Mouse (Mus musculus) heart, adult 8-10 months (tissue): ENCODE data around the gene Macrod2. TPM values are rescaled to one million over a fixed set of nuclear protein-coding genes. Genes with fewer than 3 reads are reported as not detected.

Experiments used
- DNase-seq: peaks from one replicate; pipeline ENCODE4 v3.0.0; 2022; ENCODE audit warnings: low spot score
- total RNA-seq, 4 experiments: library from RNA; stranded (reverse); gene quantifications; 2 replicates each; pipeline ENCODE4 v1.2.4; 2022

Macrod2 gene
- total RNA-seq, 4 experiments from 2014 or later = 7.0 to 9.1 (median 8.7) TPM

DNA sequence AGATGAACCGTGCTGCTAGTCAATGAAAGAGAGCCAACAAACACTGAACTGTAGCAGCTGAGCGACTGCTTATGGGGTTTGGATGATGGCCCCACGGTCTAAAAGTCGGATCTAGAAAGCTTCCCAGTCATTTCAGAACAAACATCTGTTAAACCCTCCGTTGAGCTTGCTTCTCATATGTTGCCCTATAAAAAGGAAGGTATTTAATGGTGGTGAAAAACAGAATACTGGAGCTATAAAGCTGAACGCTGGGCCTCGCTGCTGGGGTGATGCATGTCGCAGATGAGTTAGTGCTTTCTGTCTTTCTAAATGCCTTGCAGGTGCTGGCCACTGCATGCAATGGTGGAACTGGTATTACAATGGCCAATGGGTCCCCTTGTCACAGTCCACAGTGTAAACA is 1278.3 kb downstream of the Macrod2 start:
- no peak for DNase-seq

DNA sequence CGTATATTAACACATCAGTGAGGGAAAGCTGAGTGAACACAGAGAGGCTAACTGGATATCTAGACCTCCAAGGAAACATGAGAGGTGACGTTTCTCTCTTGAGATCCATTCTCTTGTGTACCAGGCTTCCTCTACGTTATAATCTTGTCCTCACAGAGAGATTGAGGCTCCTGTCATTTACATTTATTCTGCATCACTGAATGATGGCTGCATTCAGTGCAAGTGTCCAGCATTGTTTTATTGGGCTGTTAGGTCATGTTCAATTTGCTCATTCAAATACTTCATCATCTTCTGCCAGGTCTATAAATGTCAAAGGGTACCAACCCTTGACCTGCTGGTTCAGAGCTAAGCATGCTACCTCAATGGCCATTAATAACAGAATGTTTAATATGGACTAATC is 1302.4 kb downstream of the Macrod2 start:
- DNase-seq = no peak

- no peak for DNase-seq
Observed at GRCm38 (mm10) chr2:141698320-141698719, 1303.2 kb downstream of the Macrod2 start.

GRCm38 (mm10) chr2:141700759-141701452 is 1305.8 kb downstream of the Macrod2 start:
- no peak for DNase-seq

- no peak for DNase-seq
Observed at GRCm38 (mm10) chr2:141711785-141712184, 1316.7 kb downstream of the Macrod2 start.

- no peak for DNase-seq
Observed at GRCm38 (mm10) chr2:141712265-141712664, 1317.2 kb downstream of the Macrod2 start.

GRCm38 (mm10) chr2:141715061-141715460 is 1320.0 kb downstream of the Macrod2 start:
- DNase-seq = no peak

- no peak for DNase-seq
Observed at GRCm38 (mm10) chr2:141722531-141722930, 1327.4 kb downstream of the Macrod2 start.

DNA sequence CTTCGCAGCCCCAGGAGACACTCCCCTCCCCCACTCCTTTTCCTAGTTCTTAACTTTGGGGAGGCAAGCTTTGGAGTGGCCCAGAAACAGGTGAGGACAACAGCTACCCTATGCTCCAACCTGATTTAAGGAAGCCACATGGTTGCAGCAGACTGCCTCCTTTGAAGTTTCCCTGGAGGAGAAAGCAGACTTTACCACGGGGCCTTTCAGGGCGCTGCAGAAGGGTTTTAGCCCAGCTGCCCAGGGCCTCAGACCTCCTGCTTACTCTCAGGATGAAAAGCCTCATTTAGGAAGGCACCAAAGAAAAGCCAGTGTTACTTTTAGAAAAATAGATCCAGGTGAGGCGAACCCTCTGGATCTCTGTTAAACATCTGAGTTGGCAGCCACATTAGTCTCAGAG is 1333.9 kb downstream of the Macrod2 start:
- DNase-seq = no peak

GRCm38 (mm10) chr2:141736685-141737456 is 1341.8 kb downstream of the Macrod2 start:
- DNase-seq = no peak

DNA sequence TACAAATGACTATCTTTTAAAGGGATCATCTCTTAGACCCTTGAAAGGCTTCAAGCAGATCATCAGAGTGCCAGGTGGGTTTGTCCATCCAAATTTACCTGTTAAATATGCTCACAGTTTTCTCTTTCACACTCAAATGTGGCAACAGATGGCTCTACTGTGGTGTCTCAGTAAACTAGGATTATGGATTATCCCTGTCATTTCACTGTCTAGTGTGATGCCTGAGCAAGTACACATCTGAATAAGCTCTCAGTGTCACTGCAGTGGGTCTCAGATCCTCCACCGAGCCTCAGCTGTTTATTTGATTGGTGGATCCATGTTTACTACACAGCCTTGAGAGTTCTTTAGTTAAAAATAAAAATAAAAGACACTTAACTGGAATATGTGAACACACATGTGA is 1343.6 kb downstream of the Macrod2 start:
- no peak for DNase-seq

GRCm38 (mm10) chr2:141740318-141740717 is 1345.2 kb downstream of the Macrod2 start:
- DNase-seq = no peak

DNA sequence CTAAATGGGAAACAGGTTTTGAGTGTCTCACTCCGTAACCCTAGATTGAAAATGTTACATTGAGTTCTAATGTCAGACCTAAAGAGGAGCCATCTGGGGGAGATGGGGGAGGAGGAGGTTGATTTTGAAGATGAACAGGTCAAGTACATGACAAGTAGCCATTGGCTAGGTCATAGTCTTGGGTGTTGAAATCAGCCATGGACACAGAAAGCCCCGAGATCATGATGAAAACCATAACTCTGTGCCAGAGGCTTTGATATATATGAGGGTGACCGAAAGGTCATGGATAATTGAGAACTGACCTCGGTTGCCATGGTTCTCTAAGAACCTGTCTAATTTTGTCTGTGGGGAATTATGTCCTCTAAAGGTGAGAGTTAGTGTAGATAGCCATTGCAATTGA is 1405.1 kb downstream of the Macrod2 start:
- no peak for DNase-seq

- DNase-seq = no peak
Observed at GRCm38 (mm10) chr2:141800909-141801308, 1405.8 kb downstream of the Macrod2 start.

GRCm38 (mm10) chr2:141816266-141816665 is 1421.2 kb downstream of the Macrod2 start:
- DNase-seq = no peak

GRCm38 (mm10) chr2:141817546-141818180 is 1422.6 kb downstream of the Macrod2 start:
- DNase-seq = no peak

GRCm38 (mm10) chr2:141820795-141821194 is 1425.7 kb downstream of the Macrod2 start:
- no peak for DNase-seq

GRCm38 (mm10) chr2:141825606-141826495 is 1430.7 kb downstream of the Macrod2 start:
- no peak for DNase-seq

GRCm38 (mm10) chr2:141830496-141830895 is 1435.4 kb downstream of the Macrod2 start:
- DNase-seq = no peak

DNA sequence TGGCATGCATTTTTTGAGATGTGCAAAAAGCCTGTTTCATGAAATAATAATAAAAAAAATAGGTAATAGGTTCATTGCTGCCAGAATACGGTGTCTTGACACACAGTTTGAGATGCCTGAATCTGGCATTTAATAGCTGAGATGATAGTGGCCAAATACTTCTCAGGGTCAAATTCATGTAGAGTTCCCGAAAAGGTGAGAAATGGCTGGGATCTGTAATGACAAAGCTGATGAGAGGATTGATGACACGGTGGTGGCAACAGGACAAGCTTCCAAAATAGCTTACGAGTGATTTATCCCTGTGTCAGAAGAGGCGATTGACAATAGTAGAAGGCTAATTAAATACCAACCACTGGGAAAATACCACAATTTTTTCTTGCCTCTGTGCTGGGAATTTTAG is 1436.4 kb downstream of the Macrod2 start:
- no peak for DNase-seq

DNA sequence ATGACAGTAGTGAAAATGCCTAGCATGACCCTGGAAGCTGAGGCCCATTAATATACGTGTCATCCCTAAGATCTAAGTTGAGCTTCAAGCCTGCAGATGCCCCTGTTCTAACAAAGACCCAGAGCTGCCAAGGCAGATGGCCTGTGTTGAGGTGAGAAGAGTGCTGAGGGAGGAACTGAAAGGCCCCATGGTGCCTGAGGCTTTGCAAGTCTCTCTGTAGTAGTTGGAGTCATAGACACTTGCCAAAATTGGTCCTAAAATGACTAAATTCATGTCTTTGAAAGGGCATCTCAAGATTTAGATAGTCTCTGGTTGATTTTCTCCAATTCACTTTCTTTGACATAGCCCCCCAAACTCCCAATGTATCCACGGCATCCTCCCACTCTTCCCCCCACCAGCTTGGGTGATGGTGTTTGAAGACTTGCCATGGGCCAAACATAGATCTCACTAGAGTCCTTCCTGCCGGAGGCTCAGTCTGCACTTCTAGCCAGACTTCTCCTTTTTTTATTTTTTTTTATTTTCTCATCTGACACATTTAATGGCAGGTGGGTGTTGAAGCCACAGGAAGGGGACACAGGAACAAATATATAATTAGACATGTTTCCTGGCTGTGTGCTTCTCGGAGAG is 1439.2 kb downstream of the Macrod2 start:
- DNase-seq = no peak
